Mouse (Mus musculus): Measurements from ENCODE around the gene Reep3. TPM values are rescaled to one million over a fixed set of nuclear protein-coding genes. Genes with fewer than 3 reads are reported as not detected.
A peak's percentile ranks its signal among the peaks of the same experiment; 100 is the strongest.

Reep3 gene
- polyA plus RNA-seq, 1 experiment from 2014 or later: 34.5 TPM

- peak within 1 kb of the TSS; percentile 80 for H3K4me2 ChIP-seq
- H3K4me1 ChIP-seq: peaks cover 44% of the 10 kb centered on the region
- no peaks in the 10 kb centered on the region for H3K27me3 ChIP-seq (replicated peaks)
- H3K9ac ChIP-seq (replicated peaks): peak within 1 kb of the TSS; percentile 96
- H3K36me3 ChIP-seq: no peaks in the 10 kb centered on the region
- ATAC-seq (ENCODE audit: low FRiP score): peak; percentile 93
- H3K9me3 ChIP-seq (replicated peaks): no peaks in the 10 kb centered on the region
- H3K27ac ChIP-seq (replicated peaks): peak within 1 kb of the TSS; percentile 100
- WGBS: under 1% methylated on average over 72 of the region's 73 CpGs
- H3K4me3 ChIP-seq (replicated peaks): peak within 1 kb of the TSS; percentile 82
These were observed 736 bp downstream of the Reep3 start, which contains the start of gene Jmjd1c for GRCm38 (mm10) chr10:67095798-67096620. Gene Jmjd1c (plus strand): TSS chr10:67096125.

- 78% methylated on average over 7 of the region's 7 CpGs for WGBS
- H3K4me3 ChIP-seq (replicated peaks): peak overlapping the region; percentile 82
- H3K27ac ChIP-seq (replicated peaks): no peak overlapping the region
- ATAC-seq (ENCODE audit: low FRiP score): no peak
- H3K4me1 ChIP-seq: peaks cover 34% of the 10 kb centered on the region
- no peaks in the 10 kb centered on the region for H3K9me3 ChIP-seq (replicated peaks)
- H3K27me3 ChIP-seq (replicated peaks): no peaks in the 10 kb centered on the region
- H3K9ac ChIP-seq (replicated peaks): 0 out of 2 replicates have a peak overlapping the region, but pooled peaks have one; percentile 0
- no peaks in the 10 kb centered on the region for H3K36me3 ChIP-seq
- peak overlapping the region; percentile 80 for H3K4me2 ChIP-seq
These were observed 1.8 kb downstream of the Reep3 start for GRCm38 (mm10) chr10:67094922-67095321.

DNA sequence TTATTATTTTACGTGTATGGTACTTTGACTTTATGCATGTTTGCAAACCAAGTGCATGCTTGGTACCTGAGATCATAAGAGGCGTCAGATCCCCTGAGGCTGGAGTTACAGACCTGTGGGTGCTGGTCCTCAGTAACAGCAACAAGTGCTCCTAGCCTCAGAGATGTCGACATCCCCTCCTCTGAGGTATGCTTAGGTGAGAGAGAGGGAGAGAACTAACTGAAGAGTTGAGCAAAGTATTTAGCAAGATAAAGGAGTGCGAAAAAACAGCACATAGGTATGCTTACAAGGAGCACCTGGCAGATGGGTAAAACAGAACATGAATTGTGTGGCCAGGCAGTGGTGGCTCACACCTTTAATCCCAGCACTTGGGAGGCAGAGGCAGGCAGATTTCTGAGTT is 6.1 kb downstream of the Reep3 start:
- Histone ChIP-seq H3K9ac (replicated peaks) (no peak overlapping the region), H3K4me1 (peaks cover 22% of the 10 kb centered on the region; the same call in 1 of the 2 replicates), H3K9me3 (replicated peaks) (no peaks in the 10 kb centered on the region), H3K36me3 (no peaks in the 10 kb centered on the region), H3K27me3 (replicated peaks) (no peaks in the 10 kb centered on the region), H3K4me2 (no peak overlapping the region), H3K4me3 (replicated peaks) (no peak overlapping the region), H3K27ac (replicated peaks) (no peak overlapping the region)
- 97% methylated on average over 4 of the region's 4 CpGs for WGBS
- ATAC-seq (ENCODE audit: low FRiP score): no peak

- Histone ChIP-seq H3K27me3 (replicated peaks) (no peaks in the 10 kb centered on the region), H3K4me3 (replicated peaks) (no peak overlapping the region), H3K36me3 (no peaks in the 10 kb centered on the region), H3K27ac (replicated peaks) (no peak overlapping the region), H3K9ac (replicated peaks) (no peak overlapping the region), H3K4me1 (peaks cover 18% of the 10 kb centered on the region; the same call in 1 of the 2 replicates), H3K4me2 (no peak overlapping the region), H3K9me3 (replicated peaks) (no peaks in the 10 kb centered on the region)
- 85% methylated on average over 5 of the region's 5 CpGs for WGBS
- no peak for ATAC-seq (ENCODE audit: low FRiP score)
These were observed 9.1 kb downstream of the Reep3 start for GRCm38 (mm10) chr10:67087447-67088226.

DNA sequence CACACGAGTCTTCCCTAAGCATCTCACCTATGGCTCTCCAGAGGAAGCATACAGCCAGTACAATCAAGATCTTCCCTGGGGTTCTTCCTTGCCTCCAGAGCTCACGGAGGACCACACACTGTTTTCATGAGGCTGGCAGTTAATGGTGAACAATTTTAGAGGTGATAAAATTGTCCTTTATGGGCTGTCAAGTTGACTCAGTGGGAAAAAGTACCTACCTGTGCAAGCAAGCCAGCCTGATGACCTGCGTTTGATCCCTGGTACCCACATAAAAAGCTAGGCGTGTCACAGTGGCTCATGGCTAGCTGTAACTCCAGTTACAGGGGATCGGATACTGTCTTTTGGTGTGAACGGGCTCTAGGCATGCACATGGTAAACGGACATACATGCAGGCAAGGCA is 10.8 kb downstream of the Reep3 start:
- Histone ChIP-seq H3K4me2 (no peak overlapping the region), H3K9ac (replicated peaks) (no peak overlapping the region), H3K4me3 (replicated peaks) (no peak overlapping the region), H3K4me1 (peaks cover 18% of the 10 kb centered on the region; the same call in 1 of the 2 replicates), H3K36me3 (no peaks in the 10 kb centered on the region), H3K9me3 (replicated peaks) (no peaks in the 10 kb centered on the region), H3K27me3 (replicated peaks) (no peaks in the 10 kb centered on the region), H3K27ac (replicated peaks) (no peak overlapping the region)
- 68% methylated on average over 7 of the region's 7 CpGs for WGBS
- ATAC-seq (ENCODE audit: low FRiP score): no peak

DNA sequence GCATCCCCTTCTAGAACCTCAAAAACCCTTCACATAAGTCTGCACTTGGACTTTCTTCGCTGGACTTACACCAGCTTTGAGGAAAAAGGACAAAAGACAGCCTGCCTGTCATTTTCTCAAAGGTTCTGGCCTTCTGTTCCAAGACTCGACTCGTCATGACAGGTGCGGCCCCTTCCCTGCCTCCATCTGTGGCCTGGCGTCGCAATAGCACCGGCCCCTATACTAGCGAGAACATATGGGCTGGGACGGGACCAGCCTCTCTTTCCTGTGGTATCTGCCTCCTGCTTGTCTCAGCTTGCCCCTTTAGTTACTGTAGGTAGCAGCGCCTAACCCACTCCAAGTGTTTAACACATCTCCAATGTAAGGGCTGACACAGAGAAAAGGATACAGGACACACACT is 11.6 kb downstream of the Reep3 start:
- no peak overlapping the region for H3K9ac ChIP-seq (replicated peaks)
- H3K27ac ChIP-seq (replicated peaks): no peak overlapping the region
- no peaks in the 10 kb centered on the region for H3K27me3 ChIP-seq (replicated peaks)
- H3K36me3 ChIP-seq: no peaks in the 10 kb centered on the region
- H3K4me2 ChIP-seq: no peak overlapping the region
- peaks cover 18% of the 10 kb centered on the region; the same call in 1 of the 2 replicates for H3K4me1 ChIP-seq
- WGBS: 66% methylated on average over 10 of the region's 10 CpGs
- no peak overlapping the region for H3K4me3 ChIP-seq (replicated peaks)
- no peak for ATAC-seq (ENCODE audit: low FRiP score)
- no peaks in the 10 kb centered on the region for H3K9me3 ChIP-seq (replicated peaks)

DNA sequence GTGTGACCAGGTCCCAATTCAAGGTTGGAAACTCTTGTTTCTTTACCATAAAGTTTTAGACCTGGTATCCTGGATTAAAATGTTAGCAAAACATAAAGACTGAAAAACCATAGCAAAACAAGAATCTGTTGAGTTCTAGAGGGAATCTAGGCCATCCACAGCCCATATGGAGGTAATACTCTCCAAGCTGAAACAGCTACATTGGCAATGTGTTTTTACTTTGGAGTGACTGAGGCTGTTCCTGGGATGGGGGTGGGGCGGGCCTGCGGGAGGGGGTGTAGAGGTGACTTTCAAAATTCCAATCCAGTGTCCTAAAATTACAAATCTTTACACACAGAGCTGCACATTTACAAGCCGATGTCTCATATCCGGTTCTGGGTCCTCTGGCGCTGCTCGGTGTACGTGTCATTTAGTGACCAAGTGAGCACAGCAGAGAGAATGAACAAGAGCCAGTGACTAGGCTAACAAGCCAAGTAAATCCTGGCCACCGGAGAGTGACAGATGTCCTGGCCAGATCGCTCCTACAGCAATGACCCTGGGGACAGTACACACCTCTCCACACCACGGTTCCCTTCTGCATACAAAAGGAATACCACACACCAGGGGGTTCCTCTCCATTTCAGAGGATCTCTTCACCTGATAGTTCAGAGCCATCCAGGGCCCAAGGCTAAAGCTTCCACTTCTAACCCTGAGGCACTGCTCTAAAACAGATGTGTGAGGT is 13.1 kb downstream of the Reep3 start:
- WGBS: 72% methylated on average over 10 of the region's 10 CpGs
- no peak for ATAC-seq (ENCODE audit: low FRiP score)
- H3K4me1 ChIP-seq: peaks cover 19% of the 10 kb centered on the region; the same call in 1 of the 2 replicates
- no peaks in the 10 kb centered on the region for H3K9me3 ChIP-seq (replicated peaks)
- no peak overlapping the region for H3K4me2 ChIP-seq
- no peaks in the 10 kb centered on the region for H3K36me3 ChIP-seq
- no peaks in the 10 kb centered on the region for H3K27me3 ChIP-seq (replicated peaks)
- H3K9ac ChIP-seq (replicated peaks): no peak overlapping the region
- H3K27ac ChIP-seq (replicated peaks): no peak overlapping the region
- H3K4me3 ChIP-seq (replicated peaks): no peak overlapping the region

GRCm38 (mm10) chr10:67082531-67082930 is 14.2 kb downstream of the Reep3 start:
- no peak overlapping the region for H3K27ac ChIP-seq (replicated peaks)
- no peak for ATAC-seq (ENCODE audit: low FRiP score)
- H3K36me3 ChIP-seq: no peaks in the 10 kb centered on the region
- no peaks in the 10 kb centered on the region for H3K27me3 ChIP-seq (replicated peaks)
- 81% methylated on average over 4 of the region's 4 CpGs for WGBS
- no peak overlapping the region for H3K4me2 ChIP-seq
- no peak overlapping the region for H3K4me3 ChIP-seq (replicated peaks)
- H3K9ac ChIP-seq (replicated peaks): no peak overlapping the region
- peaks cover 20% of the 10 kb centered on the region; the same call in 1 of the 2 replicates for H3K4me1 ChIP-seq
- H3K9me3 ChIP-seq (replicated peaks): no peaks in the 10 kb centered on the region

GRCm38 (mm10) chr10:67081206-67082007 is 15.3 kb downstream of the Reep3 start:
- H3K27ac ChIP-seq (replicated peaks): no peak overlapping the region
- H3K9me3 ChIP-seq (replicated peaks): no peaks in the 10 kb centered on the region
- ATAC-seq (ENCODE audit: low FRiP score): no peak
- no peak overlapping the region for H3K4me3 ChIP-seq (replicated peaks)
- H3K4me1 ChIP-seq: peaks cover 22% of the 10 kb centered on the region
- H3K4me2 ChIP-seq: no peak overlapping the region
- H3K36me3 ChIP-seq: no peaks in the 10 kb centered on the region
- 80% methylated on average over 18 of the region's 18 CpGs for WGBS
- H3K27me3 ChIP-seq (replicated peaks): no peaks in the 10 kb centered on the region
- H3K9ac ChIP-seq (replicated peaks): no peak overlapping the region

DNA sequence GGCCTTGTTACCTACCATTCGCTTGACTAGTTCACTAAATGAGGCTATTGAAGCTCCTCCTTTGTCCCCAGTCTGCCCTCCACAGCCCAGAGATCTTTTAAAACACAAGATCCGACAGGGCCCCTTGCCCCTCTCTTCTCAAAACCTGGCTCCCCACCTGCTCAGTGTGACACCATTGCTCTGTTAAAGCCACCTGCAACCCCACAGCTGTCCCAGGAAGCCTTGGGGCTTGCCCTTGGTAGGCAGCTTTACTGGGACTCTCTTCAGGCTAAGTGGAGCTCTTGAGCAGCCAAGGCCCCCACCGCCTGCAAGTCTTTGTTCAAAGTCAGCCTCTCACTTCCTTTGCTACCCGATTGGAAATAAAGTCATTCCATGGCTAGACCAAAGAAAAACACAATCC is 17.7 kb downstream of the Reep3 start:
- 37% methylated on average over 4 of the region's 4 CpGs for WGBS
- no peaks in the 10 kb centered on the region for H3K36me3 ChIP-seq
- peaks cover 16% of the 10 kb centered on the region for H3K4me1 ChIP-seq
- H3K27ac ChIP-seq (replicated peaks): 0 out of 2 replicates have a peak overlapping the region, but pooled peaks have one; percentile 45
- no peak for ATAC-seq (ENCODE audit: low FRiP score)
- H3K9me3 ChIP-seq (replicated peaks): no peaks in the 10 kb centered on the region
- no peaks in the 10 kb centered on the region for H3K27me3 ChIP-seq (replicated peaks)
- no peak overlapping the region for H3K9ac ChIP-seq (replicated peaks)
- H3K4me3 ChIP-seq (replicated peaks): no peak overlapping the region
- no peak overlapping the region for H3K4me2 ChIP-seq
